ENCODE assay signal across 8 mouse cellular contexts in the genomic region with DNA sequence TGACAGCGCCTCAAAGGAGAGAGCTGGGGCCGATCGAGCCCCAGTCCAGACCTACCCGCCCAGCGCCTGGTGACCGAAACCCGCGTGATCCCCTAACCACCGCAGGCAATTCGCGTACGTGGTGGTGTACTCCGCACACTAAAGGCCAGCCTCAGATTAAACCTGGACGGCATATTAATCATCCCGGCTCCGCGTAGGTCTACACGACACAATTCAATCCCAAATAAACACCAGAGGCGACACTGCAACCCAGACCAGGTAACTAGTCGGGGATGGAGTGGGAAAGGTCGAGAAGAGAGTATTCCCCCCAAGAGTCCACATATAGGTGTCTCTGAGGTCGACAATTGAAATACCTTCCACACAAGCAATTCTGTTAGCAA.
DNase-seq lines count a peak whose midpoint lies in the region; ATAC-seq and TF ChIP-seq lines count a peak whose summit lies in the region.

No protein-coding gene starts in this region.

- WGBS in heart, postnatal 0 days: 5% methylated on average over 22 of the region's 22 CpGs
- 4% methylated on average over 22 of the region's 22 CpGs for WGBS in bone marrow, adult 2 months
- under 1% methylated on average over 22 of the region's 22 CpGs for WGBS in hindbrain, embryonic 10.5 days
- 2% methylated on average over 22 of the region's 22 CpGs for WGBS in midbrain, embryonic 10.5 days

- peak overlapping the region; percentile 90 for H3K4me2 ChIP-seq in heart, postnatal 0 days (ENCODE audit: low read depth, low read length)

- no peak for TF ChIP-seq EP300 in heart, postnatal 0 days (IDR thresholded peaks at IDR 0.05; ENCODE audit: low read depth)

- intact Hi-C loops in heart, postnatal 25 days (cut with DNase I): loop anchor here (5.0 to 10.0 kb wide), 4 partner anchors 50 to 413 kb away; no protein-coding TSS in a partner anchor

- peaks cover 36% of the 10 kb centered on the region; the same call in 1 of the 2 replicates for H3K27me3 ChIP-seq in heart, postnatal 0 days (ENCODE audit: control insufficient read depth, insufficient read depth, low read length)
- peaks cover 100% of the 10 kb centered on the region for H3K27me3 ChIP-seq in hindbrain, embryonic 10.5 days (ENCODE audit: insufficient read depth, poor library complexity, severe bottlenecking)
- peaks cover 100% of the 10 kb centered on the region for H3K27me3 ChIP-seq in midbrain, embryonic 10.5 days (ENCODE audit: low read depth, poor library complexity, severe bottlenecking)

- H3K4me1 ChIP-seq in heart, postnatal 0 days (ENCODE audit: control insufficient read depth, insufficient read depth): peaks cover 10% of the 10 kb centered on the region
- H3K4me1 ChIP-seq in bone marrow, adult 2 months (ENCODE audit: control insufficient read depth, insufficient read depth, low read length): no peaks in the 10 kb centered on the region; the same call in none of the 2 replicates
- H3K4me1 ChIP-seq in hindbrain, embryonic 10.5 days (replicated peaks): peaks cover 64% of the 10 kb centered on the region
- peaks cover 77% of the 10 kb centered on the region for H3K4me1 ChIP-seq in midbrain, embryonic 10.5 days

- H3K4me3 ChIP-seq in heart, postnatal 0 days (ENCODE audit: low read depth, low read length): peak overlapping the region; percentile 78
- peak overlapping the region; percentile 53 for H3K4me3 ChIP-seq in bone marrow, adult 2 months (replicated peaks; ENCODE audit: control insufficient read depth, low read depth, low read length)
- peak overlapping the region; percentile 69 for H3K4me3 ChIP-seq in hindbrain, embryonic 10.5 days
- H3K4me3 ChIP-seq in midbrain, embryonic 10.5 days: peak overlapping the region; percentile 72

- ATAC-seq in heart, postnatal 0 days (ENCODE audit: insufficient read depth, low read depth): no peak
- no peak for ATAC-seq in megakaryocyte-erythroid progenitor cell, adult 5-6 weeks (replicated peaks; ENCODE audit: low FRiP score, low TSS enrichment, poor library complexity, severe bottlenecking)

- peak overlapping the region; percentile 61; the same call in 1 of the 2 replicates for H3K27ac ChIP-seq in heart, postnatal 0 days (ENCODE audit: low read depth)
- H3K27ac ChIP-seq in bone marrow, adult 2 months (ENCODE audit: control insufficient read depth, insufficient read depth, low read depth, low read length, poor library complexity): no peak overlapping the region
- peak overlapping the region; percentile 93 for H3K27ac ChIP-seq in hindbrain, embryonic 10.5 days
- H3K27ac ChIP-seq in midbrain, embryonic 10.5 days (replicated peaks): peak overlapping the region; percentile 92

- H3K36me3 ChIP-seq in heart, postnatal 0 days (replicated peaks; ENCODE audit: control insufficient read depth, insufficient read depth, low read length): no peaks in the 10 kb centered on the region
- no peaks in the 10 kb centered on the region for H3K36me3 ChIP-seq in hindbrain, embryonic 10.5 days
- H3K36me3 ChIP-seq in midbrain, embryonic 10.5 days: no peaks in the 10 kb centered on the region

- H3K9me3 ChIP-seq in heart, postnatal 0 days (replicated peaks; ENCODE audit: control insufficient read depth, low read length): no peaks in the 10 kb centered on the region
- H3K9me3 ChIP-seq in hindbrain, embryonic 10.5 days: no peaks in the 10 kb centered on the region; the same call in 1 of the 2 replicates
- no peaks in the 10 kb centered on the region for H3K9me3 ChIP-seq in midbrain, embryonic 10.5 days (replicated peaks)

- no peak for TF ChIP-seq CTCF in heart, postnatal 0 days (IDR thresholded peaks at IDR 0.05; ENCODE audit: low read depth)
- TF ChIP-seq CTCF in bone marrow, adult 2 months (IDR thresholded peaks at IDR 0.05; ENCODE audit: control insufficient read depth, insufficient read depth, low read length): no peak

- peak overlapping the region; percentile 82 for H3K9ac ChIP-seq in heart, postnatal 0 days (replicated peaks; ENCODE audit: low read depth, low read length)

- no peak for DNase-seq in heart, postnatal 0 days (ENCODE audit: low spot score)
- no peak for DNase-seq in heart, postnatal 25 days (ENCODE audit: low spot score)
- DNase-seq in hindbrain, embryonic 10.5 days (ENCODE audit: low spot score): no peak
- no peak for DNase-seq in midbrain, embryonic 10.5 days (ENCODE audit: low spot score)
- no peak for DNase-seq in ovary, adult 18-20 months (ENCODE audit: low spot score)
- DNase-seq in spleen, postnatal 36 days (ENCODE audit: low spot score in 2 of 2): no peak

- no peak for TF ChIP-seq POLR2A in bone marrow, adult 2 months (IDR thresholded peaks at IDR 0.05; ENCODE audit: borderline replicate concordance, control insufficient read depth, low read depth, low read length)
